Mouse (Mus musculus) gastrocnemius, postnatal 36 days (tissue): ENCODE measurements at regions not wholly inside any gene's neighbourhood (a gene's known extent, or its start where the extent isn't known, plus 50 kb on each side); places are given as distances from the start of the nearest gene placed in this dataset.

Experiments
- DNase-seq, 2 experiments: peaks; one replicate each; pipeline ENCODE4 v3.0.0; 2022
- intact Hi-C: fragments of 180-260 bp; cut with DNase I; formaldehyde crosslinking; loops from one replicate; pipeline ENCODE4 v1.15.1; 2025

DNA sequence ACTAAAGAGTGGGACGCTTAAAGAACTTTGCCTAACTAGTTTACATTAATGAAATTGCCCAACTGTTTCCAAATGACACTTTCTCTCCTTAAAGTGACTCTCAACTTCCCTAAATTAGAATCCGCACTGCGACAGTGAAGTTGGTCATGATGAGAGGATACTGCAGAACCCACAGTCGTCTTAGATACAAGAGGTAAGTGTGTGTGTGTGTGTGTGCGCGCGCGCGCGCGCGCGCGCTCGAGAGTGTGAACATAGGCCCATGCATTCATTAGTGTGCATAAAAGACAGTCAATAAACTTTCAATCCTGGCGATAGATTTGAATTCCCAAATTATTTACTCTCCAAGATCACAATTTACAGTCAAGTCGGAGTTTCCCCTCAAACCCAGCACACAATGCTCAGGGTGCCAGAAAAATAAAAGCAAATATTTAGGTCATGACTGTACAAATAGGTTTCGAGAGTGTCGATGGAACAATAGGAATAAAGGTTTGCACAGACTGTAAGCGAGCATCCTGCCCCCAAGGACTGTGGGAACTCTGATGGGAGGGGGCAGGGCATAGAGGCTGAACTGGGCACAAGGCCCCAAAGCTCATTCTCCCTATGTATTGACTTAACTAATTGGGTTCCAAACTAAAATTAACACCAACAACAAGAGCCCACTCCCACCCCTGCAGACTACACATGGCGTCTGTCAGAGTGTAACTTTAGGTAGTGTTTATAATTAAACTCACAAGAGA, 282.2 kb upstream of the Irx2 start:
- intact Hi-C loops, result no loop called here
- no peak for DNase-seq

DNA sequence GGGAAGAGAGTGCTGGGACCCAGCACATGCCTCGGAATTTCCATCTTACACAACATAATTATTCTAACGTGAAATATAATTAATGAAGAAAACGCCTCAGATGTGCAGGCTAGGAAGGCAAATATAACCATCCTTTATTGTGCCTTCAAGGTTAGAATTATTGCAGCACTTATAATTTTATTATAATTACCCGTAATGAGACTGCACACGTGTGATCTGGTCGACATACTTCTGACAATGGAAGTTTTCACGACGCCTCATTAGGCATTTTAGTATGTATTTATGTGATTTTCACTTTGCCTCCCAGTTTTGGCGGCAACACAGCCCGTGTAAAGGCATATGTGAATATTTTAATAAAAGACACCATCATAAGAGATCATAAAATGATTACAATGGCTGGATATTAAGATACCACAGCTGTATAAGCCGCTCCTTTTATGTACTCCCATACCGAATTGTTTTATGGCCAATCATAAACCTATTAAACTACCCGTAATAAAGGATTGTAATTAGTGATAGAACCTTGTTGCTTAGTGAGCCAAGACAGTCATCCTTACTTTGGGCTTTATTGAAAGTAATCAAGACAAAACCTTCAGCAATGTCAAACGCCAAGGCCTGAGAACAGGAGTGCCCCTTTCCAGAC, 281.6 kb upstream of the Irx2 start:
- no peak for DNase-seq
- intact Hi-C loops, result no loop called here

DNA sequence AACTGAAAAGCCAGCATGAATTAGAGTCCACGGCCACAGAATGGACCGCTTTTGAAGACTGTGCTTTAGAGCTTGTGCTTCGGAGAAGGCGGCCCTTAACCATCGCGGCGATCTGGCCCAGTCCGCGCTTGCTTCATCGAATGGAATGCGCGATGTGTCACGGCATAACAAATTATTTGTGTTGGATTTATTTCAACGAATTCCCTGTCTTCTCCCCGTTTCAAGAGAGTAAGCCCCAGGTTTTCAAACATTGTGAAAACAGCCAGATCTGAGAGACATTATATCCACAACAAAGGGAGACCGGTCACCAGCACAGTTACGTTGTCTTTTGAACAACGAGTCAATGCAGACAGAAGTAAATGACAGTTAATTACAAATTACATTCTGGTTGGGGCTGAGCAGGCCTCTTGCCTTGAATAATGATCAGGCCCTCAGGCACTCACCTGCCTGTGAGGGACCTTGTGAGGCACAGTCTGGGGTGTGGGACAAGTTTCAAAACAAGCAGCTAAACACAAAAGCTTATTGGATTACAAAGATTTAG, 275.9 kb upstream of the Irx2 start:
- intact Hi-C loops, result no loop called here

DNA sequence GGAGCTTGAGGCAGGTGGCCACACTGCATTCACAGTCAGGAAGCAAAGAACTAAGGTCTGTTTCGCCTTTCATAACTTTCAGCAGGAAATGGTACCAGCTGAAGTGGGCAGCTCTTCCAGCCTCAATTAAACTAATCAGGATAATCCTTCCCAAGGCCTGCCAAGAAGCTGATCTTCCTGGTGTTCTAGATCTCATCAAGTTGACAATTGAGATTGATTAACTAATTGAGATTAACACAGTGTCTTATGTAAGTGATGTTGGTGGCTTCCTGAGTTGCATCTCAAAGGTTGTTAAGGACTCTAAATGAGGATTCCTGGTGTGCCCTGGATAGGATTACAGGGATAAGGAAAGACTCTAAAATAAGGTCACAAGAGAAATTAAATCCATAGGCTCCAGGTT, 273.3 kb upstream of the Irx2 start:
- DNase-seq, result no peak
- intact Hi-C loops, result no loop called here

More for the DNA sequence above, 275.9 kb upstream of the Irx2 start:
- no peak for DNase-seq

DNA sequence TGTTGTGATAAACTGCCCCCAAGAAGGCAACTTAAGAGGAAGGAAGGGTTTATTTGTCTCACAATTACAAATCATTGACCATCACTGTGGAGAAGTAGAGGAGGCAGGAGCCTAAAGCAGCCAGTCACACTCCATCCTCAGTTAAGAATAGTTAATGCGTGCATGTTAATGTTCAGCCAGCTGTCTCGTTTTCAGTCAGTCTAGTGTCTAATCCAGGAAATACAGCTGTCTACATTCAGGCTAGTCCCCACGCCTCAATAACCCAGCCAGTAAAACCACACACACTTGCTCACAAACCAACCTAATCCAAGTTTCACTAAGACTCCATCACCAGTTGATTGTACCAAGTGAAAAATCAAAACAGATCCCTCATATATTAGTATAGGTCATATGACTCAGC, 272.8 kb upstream of the Irx2 start:
- DNase-seq, result no peak
- intact Hi-C loops, result no loop called here

DNA sequence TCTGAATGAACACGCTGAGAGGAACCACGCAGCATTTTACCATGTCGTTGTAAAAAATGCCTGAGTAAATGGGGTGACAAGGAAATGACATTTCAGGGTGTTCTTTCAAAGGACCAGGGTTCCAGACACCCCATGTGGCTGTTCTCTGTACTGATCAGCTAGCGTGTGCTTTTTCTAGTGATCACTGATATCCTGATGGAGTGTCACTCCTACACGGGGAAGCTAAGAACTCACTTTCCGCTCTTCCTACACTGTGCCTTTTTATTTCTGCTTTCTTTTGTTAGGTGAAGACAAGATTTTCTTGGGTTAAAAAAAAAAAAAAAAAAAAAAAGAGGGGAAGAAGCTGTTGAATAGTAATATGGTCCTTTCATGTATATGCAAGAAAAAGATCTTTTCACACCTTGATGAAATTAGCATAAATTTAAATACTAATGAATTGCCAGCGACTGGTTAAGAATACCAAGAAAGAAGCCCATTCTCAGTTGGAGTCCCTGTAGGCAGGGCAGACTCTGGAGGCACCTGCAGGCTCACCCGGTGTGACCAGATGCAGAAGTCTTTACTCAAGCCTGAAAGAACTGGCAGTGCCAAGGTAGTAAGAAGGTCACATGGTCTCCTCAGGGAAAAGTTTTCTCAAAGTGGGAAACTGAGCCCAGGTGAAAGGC, 270.2 kb upstream of the Irx2 start:
- intact Hi-C loops, result no loop called here
- no peak for DNase-seq

DNA sequence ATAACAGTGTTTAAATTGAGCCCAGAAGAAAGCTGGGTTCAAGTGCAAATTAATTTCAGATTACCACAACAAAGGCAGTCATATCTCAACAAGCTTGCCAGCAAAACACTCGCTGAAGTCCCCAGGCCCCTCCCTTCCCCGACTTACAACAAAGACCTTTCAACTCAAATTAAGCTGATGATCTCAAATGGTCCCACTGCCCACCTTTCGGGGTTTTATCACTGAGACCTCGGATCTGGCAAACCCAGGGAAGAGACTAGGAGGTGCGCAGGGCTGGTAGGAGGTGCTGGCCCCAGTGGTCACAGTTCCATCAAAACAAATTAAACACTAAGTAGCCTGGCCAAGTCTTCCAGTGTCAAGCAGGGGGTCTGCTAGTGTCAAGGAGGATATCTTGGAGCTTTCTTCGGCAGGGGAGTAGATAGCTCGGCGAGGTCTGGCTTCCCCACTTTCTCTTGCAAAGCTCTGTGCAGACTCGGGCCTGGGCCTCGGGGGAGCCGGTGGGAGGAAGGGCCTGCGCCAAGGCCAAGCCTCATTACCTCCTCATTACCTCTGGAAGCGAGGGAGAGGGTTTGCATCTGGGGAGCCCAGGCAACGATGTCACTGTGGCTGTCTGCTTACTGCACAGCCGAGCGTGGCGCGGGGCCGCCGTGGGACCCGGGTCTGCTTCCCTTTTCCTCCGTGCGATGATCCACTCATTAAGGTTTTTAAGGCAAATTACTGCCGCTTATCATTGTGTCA, 262.9 kb upstream of the Irx2 start:
- intact Hi-C loops, result no loop called here
- DNase-seq, result no peak

DNA sequence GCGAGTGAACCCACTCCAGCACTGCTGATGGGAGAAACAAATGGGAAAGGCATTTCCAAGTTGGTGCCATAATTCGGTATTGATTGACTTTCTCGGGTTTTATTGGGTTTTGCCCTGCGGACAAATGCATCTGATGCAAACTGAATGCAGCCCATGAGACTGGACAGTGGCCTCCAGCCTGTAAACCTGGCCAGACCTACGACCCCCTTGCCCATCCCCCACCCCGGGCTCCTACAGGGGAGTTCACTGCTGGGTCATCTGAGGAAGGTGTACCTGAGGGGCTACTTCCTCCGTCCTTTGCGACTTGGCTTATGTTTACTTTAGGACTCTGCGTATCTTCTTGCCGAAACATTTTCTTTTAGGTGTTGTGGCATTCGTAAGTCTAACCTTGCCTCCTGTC, 262.3 kb upstream of the Irx2 start:
- intact Hi-C loops, result no loop called here
- DNase-seq, result no peak

DNA sequence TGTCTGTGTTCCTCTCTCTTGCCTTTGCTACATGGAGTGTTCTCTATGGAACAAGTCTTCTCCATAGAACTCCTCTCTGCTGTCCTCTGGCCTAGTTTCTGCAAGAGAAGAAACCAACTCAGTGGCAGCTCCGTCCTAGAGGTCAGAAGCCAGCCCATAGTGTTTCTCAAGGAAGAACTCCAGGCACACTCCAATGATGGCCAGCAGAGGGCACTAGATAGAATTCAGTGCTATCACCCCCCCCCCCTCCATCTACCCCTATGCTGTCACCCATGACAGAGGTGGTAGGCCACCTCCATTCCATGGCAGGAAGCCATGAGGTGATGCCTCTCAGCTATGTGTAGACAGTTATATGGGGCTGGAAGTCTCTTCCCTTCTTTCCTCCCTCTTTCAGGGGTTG, 258.5 kb upstream of the Irx2 start:
- intact Hi-C loops, result no loop called here
- DNase-seq, result no peak

DNA sequence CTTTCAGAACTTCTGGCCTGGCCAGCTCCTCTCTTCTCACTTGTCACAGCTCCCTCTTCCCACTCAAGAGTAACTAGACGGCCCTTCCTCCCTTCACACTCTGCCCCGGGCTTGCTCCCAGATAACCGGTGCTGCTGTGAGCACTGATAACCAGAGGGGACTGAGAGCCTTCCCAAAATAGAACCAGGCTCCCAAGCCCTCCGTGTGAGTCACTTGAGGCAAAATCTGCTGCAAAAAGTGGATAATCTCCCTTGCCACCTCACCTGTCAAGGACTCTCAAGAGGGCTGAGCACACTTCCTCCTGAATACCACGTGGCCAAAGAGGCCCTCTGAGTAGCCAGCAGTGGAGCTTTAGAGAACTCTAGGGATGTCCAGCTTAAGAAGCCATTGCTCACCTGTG, 257.6 kb upstream of the Irx2 start:
- intact Hi-C loops, result no loop called here
- DNase-seq, result no peak

DNA sequence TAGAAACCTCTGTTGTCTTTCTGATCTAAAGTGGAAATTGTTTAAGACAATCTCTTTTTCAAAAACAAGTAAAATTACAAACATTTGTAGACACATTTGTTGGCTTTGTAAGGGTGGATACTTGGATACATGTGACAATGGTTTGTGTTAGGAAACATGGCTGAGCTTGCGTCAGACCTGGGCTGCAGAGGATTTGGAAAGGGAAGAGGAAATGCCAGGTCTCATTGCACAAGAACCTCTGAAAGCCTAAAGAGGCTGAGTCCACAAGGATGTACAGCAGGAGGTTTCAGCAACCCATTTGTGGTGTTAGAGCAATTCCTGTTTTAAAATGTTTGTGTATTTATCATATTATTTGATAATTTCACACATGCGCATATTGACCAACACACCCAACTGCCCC, 235.3 kb upstream of the Irx2 start:
- intact Hi-C loops, result no loop called here
- no peak for DNase-seq

DNA sequence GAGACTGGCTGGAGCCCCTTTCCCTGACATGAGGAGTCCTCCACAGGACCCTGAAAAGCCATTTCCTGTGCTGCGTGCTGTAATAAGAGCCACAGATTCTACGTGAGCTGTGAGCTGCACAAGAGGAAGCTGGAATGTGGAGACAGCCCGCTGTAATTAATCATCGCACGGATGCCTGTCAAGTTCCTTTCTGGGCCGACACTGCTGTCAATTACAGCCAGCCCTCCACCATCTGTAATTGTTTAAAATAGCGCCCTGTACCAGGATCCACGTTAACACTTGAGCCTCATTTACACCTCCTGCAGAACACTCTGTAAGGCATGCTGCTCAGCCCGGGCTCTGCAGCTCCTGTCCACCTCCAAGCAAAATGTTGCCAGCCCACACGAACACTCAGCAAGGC, 227.9 kb upstream of the Irx2 start:
- intact Hi-C loops, result no loop called here
- no peak for DNase-seq

DNA sequence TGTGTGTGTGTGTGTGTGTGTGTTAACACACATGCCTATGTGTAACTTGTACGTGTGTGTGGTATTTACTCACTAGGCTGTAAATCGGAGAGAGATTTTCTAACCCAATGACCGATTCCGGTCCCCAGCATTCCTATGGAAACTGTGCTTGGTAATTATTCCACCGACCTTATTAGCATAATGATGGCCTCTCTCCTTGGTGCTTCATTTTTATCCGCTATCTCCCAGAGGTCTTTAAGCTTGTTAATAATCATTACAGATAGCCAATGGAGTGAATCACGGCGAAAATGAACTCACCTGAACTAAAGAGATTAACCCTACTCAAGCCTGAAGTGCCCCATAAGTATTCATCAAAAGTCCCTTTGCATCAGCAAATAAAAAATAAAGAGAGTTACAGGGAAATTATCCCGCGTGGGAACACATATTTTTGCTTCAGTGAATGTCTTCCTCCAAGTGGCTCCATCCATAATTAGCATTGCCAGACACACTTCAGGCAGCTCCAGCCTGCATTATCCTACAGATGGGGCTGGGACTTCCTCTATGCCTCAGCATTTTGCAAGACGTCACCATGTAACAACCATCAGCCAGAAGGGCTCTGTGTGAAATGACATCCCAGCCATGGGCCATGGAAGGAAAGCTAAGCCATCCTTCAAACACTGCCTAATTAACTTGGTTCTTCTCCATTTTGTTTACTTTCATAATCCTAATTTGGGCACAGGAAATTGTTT, 219.2 kb upstream of the Irx2 start:
- no peak for DNase-seq
- intact Hi-C loops, result no loop called here

DNA sequence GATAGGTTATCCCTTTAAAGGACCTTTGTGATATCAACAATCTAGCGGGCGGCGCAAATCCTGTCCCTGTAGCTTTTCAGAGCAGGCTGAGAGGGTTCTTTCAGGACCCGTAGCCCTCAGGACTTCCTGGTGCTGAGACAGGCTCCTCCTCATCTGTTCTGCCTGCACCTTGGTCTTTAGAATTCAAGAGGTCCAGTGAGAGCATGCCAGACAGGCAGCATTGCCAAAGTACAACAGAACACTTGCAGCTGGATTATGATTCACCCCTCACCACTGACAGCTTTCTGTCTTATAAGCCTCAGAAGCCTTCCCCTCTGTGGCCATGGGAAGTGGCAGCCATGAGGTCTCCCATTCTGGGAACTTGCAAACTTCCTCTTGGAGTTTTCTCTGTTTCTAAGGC, 216.0 kb upstream of the Irx2 start:
- intact Hi-C loops, result no loop called here
- no peak for DNase-seq

DNA sequence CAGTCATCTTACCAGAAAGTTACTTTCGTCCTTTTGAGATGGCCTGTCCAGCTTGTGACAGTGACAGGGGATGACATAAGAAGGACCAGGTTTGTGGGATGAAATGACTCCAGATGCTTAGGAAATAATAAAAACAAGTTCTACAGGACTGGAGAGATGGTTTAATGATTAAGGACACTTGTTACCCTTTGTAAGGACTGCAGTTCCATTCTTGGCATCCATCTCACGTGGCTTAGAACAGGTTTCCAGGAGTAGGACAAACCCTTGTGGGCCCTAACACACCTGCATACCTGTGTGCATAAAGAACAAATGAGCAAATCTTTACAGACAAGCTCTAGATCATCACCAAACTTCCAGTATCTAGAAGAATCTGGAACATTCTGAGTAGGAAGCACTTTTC, 211.6 kb upstream of the Irx2 start:
- intact Hi-C loops, result no loop called here
- DNase-seq, result no peak

DNA sequence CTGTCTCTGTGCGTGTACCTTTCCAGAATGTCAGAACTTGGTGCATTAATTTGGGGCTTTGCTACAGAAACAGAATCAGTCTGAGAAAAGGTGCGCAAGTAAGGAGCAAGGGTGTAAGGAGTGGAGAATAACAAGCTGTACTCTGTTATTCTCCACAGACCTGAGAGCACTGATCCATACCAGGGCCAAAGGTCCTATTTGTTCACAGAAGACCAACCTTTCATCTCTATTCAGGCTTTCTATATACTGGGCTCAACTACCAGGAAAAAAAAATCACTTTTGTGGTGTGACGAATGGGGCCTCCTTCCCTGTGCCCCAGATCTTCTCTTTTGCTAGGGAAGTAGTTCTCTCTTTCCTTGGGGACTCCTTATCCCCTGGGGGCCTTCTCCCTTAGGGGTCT, 210.8 kb upstream of the Irx2 start:
- DNase-seq, result no peak
- intact Hi-C loops, result no loop called here

DNA sequence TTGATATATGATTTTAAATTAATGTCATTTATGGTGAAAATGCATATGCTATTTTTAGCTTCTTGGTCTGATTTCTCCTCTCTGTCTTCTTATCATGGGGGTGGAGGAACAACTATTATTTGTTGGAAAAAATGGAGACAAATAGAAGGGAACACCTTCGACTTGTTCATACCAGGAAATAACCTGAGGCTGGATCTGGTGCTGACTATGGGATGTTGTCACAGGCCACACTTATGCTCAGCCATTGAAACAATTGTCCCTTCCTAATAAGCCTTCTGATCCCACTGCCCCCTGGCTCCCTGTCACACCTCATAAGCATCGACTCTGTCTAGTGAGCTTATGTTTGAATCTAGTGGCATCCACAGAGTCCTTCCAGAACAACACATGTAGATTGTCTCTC, 210.3 kb upstream of the Irx2 start:
- intact Hi-C loops, result no loop called here

DNA sequence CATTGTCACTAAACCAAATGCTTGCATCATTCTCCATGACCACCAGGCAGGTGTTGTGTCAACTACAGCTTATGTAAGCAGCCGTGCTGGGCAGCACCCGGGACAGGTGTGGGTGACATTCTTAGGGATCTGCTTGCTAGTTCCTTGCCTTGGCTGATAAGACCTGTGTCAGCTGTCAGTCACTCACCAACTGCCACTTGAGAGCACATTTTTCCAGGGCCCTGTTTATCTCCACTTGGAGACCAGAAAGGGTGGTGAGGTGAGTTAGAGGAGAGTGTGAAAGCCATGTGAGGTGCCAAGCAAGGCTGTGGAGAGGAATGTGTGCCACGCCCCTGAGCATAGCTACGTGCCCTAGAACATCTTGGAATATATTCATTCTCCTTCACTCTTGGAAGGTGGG, 209.1 kb upstream of the Irx2 start:
- DNase-seq, result no peak

More for the DNA sequence above, 210.3 kb upstream of the Irx2 start:
- DNase-seq, result no peak

DNA sequence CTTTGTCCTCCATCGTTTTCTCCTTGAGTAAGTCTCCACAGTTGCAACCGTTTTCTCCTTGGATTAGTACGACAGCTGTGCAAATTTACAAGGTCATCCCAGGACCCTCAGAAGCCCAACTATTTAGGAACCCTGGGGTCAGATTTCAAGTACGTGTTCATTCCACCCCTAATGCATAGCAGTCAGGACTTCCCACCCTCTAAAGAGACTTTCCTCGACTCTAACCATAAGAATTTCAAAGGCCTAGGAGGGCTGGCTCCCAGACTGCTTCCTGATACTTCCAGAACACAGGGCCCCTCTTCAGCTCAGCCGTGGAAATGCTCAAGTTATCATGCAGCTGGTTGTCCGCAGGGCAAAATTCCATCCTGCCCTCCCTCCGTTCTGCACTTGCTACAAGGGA, 202.7 kb upstream of the Irx2 start:
- intact Hi-C loops, result no loop called here
- DNase-seq, result no peak

More for the DNA sequence above, 209.1 kb upstream of the Irx2 start:
- intact Hi-C loops, result no loop called here

DNA sequence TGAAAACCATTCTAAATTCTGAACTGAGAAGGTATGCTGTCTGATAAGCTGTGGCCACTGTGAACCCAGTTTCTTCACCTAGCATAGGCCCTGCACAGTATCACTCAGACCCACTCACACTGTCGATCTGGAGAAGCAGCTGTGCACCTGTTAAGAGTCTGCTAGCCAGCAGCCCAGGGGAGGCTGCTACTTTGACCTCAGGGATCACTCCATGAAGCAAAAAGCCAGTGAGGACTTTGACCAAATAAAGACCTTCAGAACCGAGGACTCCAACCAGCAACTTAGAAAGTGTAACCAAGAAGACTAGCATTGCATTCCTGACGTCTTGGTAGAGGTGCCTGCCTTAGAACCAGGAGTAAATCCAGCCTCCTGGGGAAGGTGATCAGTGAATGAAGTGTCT, 183.3 kb upstream of the Irx2 start:
- intact Hi-C loops, result loop anchor here (2.0 kb wide), 1 partner anchor 49 kb away; no protein-coding TSS in a partner anchor
- DNase-seq, result no peak
